Mouse (Mus musculus) hindbrain, embryonic 10.5 days (tissue): ENCODE results near the gene Notum. TPM values are rescaled to one million over a fixed set of nuclear protein-coding genes. Genes with fewer than 3 reads are reported as not detected.

Experiments
- DNase-seq: peaks from one replicate; pipeline ENCODE4 v3.0.0-alpha.2; 2017; ENCODE audit warnings: low spot score
- H3K27ac ChIP-seq: fragments of 300-500 bp; sonication (generic); 2 replicates; pipeline ENCODE4 v1.5.1; 2016; ENCODE audit warnings: mild to moderate bottlenecking, moderate library complexity
- H3K27me3 ChIP-seq: fragments of 300-500 bp; sonication (generic); 2 replicates; pipeline ENCODE4 v1.6.1; 2016; ENCODE audit warnings: mild to moderate bottlenecking; ENCODE audit not compliant: poor library complexity, insufficient read depth, severe bottlenecking
- H3K36me3 ChIP-seq: fragments of 300-500 bp; sonication (generic); 2 replicates; pipeline ENCODE4 v1.6.1; 2016; ENCODE audit warnings: mild to moderate bottlenecking, moderate library complexity
- H3K4me1 ChIP-seq: fragments of 300-500 bp; sonication (generic); replicated peaks from 2 replicates; pipeline ENCODE4 v1.6.1; 2016; ENCODE audit warnings: mild to moderate bottlenecking
- H3K4me3 ChIP-seq: fragments of 300-500 bp; sonication (generic); 2 replicates; pipeline ENCODE4 v1.5.1; 2016; ENCODE audit warnings: mild to moderate bottlenecking, moderate library complexity
- H3K9me3 ChIP-seq: fragments of 300-500 bp; sonication (generic); 2 replicates; pipeline ENCODE4 v1.6.1; 2016; ENCODE audit warnings: mild to moderate bottlenecking, moderate library complexity
- WGBS: fragments of 180-500 bp; shearing (Covaris S2); methylation state at CpG from one replicate; pipeline ENCODE4 v1.1.7; 2016; 5-methylcytosine and 5-hydroxymethylcytosine counted together
- polyA plus RNA-seq: library from polyadenylated mRNA; unstranded; fragments of >200 nt; fragmentation: Nextera tagmentation; extraction: Ambion mirVana; gene quantifications from 2 replicates; pipeline ENCODE4 v1.2.1, GENCODE M21; 2016

The Notum gene
- polyA plus RNA-seq, 1 experiment from 2014 or later: 2.3 TPM

DNA sequence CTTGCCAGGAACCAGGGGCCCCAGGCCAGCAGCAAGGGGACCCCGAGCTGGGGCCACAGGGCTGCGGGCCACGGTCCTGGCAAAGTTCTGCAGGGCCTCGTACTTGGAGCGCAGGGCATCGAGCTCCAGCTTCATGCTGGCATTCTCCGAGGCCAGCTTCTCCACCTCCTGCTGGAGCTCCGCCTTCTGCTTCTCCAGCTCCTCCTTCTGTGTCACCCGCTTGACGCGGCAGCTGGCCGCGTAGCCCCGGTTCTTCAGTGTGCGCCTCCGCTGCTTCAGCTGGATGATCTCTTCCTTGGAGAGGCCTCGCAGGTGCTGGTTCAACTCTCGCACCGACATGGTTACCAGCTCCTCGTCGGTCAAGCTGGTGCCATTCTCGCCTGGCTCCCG lies 31.6 kb downstream of the Notum start:
- 75% methylated on average over 23 of the region's 23 CpGs for WGBS
- Histone ChIP-seq H3K27ac (peak overlapping the region; percentile 76), H3K27me3 (no peaks in the 10 kb centered on the region), H3K36me3 (peaks cover 41% of the 10 kb centered on the region), H3K9me3 (no peaks in the 10 kb centered on the region), H3K4me1 (peaks cover 62% of the 10 kb centered on the region), H3K4me3 (peak overlapping the region; percentile 96)
- no peak for DNase-seq

DNA sequence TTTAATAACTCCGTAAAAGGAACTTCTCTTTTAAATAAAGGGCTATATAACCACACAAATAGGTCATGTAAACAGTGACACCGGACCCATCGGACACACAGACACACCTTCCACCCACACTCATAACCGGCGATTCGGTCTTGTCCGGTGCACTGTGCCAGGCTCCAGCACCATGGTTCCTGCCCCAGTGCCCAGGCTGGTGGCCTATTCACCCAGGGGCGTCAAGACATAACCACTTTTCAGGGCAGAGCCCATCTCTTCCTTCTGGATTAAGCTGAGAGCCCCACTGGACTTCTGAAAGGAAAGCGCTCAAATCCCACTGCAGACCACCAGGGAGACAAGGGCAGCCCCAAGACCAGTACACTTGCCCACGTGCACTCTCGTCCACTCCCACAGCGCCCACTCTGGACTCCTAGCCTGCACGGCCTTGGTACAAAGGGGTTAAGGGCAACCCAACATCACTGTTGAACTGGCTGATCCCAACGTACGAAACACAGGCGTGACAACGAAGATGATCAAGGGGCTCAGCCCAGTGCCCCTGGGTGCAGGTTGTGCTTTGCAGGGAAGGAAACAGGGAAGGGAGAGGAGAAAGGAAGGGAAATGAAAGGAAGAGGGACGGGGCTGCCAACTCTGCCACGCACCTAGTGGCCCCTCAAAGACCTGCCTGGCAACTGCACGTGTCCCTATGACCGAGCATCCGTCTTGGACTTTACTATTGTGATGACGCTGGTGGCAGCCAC lies 32.2 kb downstream of the Notum start:
- DNase-seq: no peak
- H3K9me3 ChIP-seq: no peaks in the 10 kb centered on the region
- no peaks in the 10 kb centered on the region for H3K27me3 ChIP-seq
- H3K4me3 ChIP-seq: peak overlapping the region; percentile 96; the same call in 1 of the 2 replicates
- H3K4me1 ChIP-seq: peaks cover 63% of the 10 kb centered on the region
- H3K27ac ChIP-seq: peak overlapping the region; percentile 76; the same call in 1 of the 2 replicates
- 96% methylated on average over 23 of the region's 23 CpGs for WGBS
- peaks cover 41% of the 10 kb centered on the region for H3K36me3 ChIP-seq

DNA sequence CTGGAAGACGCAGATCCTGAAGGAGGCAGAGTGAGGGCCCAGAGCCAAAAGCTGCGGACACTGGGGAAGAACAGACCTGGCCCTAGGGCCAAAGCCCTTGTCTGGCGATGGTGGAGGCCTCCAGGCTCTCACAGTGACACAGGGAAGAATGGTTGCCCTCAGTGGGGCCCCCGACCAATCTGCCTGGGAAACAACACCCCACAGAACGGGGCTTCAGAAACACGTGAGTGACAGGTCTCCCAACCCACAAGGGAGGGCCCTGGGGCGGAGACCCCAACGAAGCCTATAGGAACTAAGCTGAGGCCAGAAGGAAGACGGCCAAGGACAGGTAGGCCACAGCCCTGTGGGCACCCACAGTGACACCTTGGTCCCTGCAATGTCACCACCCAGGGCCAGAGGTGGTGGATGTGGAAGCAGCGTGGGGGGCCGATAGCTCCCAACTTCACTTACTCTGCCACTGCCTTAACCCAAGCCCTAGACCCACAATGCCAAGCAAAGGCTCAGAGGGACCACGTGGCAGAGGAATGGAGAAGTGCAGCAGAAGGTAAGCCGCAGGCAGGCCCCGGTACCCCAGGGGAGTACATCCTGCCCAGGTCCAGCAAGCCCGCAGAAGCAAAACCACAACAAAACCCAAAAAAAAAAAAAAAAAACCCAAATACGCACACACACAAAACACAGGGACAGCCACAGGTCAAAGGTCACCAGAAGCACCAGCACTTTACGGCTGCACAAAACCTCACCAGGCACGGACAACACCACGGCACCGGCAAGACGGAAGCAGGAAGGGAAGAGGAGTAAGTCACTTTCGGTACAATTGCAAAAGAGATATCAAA lies 33.3 kb downstream of the Notum start:
- Histone ChIP-seq H3K9me3 (no peaks in the 10 kb centered on the region), H3K27ac (no peak overlapping the region), H3K4me1 (peaks cover 66% of the 10 kb centered on the region), H3K27me3 (no peaks in the 10 kb centered on the region), H3K4me3 (0 out of 2 replicates have a peak overlapping the region, but pooled peaks have one; percentile 6), H3K36me3 (peaks cover 49% of the 10 kb centered on the region)
- DNase-seq: no peak
- 81% methylated on average over 22 of the region's 22 CpGs for WGBS

GRCm38 (mm10) chr11:120626785-120627467 lies 34.0 kb downstream of the Notum start:
- Histone ChIP-seq H3K4me3 (0 out of 2 replicates have a peak overlapping the region, but pooled peaks have one; percentile 16), H3K9me3 (no peaks in the 10 kb centered on the region), H3K27ac (no peak overlapping the region), H3K4me1 (peaks cover 58% of the 10 kb centered on the region), H3K36me3 (peaks cover 56% of the 10 kb centered on the region), H3K27me3 (no peaks in the 10 kb centered on the region)
- WGBS: 93% methylated on average over 11 of the region's 11 CpGs
- no peak for DNase-seq

DNA sequence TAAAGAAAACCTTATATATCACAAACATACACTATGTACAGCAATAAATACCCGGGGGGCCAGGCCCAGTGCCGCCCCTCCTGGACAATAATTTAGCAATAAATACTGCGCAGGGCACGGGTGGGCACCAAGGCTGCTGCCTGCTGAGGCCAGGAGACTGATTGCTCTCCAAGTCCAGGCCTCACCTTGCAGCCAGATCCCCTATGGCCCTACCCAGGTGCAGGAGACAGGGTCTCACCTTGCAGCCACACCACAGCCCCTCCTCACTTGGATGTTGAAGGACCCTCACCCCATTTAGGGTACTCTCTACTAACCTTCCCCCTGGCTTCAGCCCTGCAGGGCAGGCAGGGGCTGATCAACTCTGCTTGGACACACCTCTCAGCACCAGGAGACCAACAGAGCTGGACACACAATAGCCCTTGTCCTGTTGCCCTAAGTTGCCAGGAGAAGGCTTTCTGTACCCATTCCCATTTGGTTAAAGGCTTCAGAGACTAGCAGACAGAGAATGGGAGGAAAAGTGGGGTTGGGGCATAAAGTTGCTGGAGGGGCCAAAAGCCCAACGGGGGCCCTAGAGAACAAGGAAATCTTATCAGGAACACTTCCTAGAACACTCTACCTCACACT lies 35.7 kb downstream of the Notum start, which contains the start of gene Sirt7:
Gene Sirt7 (minus strand): TSS at position 89 of the 624 bp plus-strand sequence.
- Histone ChIP-seq H3K4me1 (peaks cover 42% of the 10 kb centered on the region), H3K36me3 (peaks cover 72% of the 10 kb centered on the region), H3K4me3 (peak within 1 kb of the TSS; percentile 93), H3K27me3 (no peaks in the 10 kb centered on the region), H3K9me3 (no peaks in the 10 kb centered on the region), H3K27ac (peak within 1 kb of the TSS; percentile 88)
- DNase-seq: no peak
- WGBS: 22% methylated on average over 5 of the region's 5 CpGs

- Histone ChIP-seq H3K27me3 (no peaks in the 10 kb centered on the region), H3K9me3 (no peaks in the 10 kb centered on the region), H3K36me3 (peaks cover 72% of the 10 kb centered on the region), H3K27ac (peak overlapping the region; percentile 88), H3K4me3 (peak overlapping the region; percentile 93), H3K4me1 (peaks cover 36% of the 10 kb centered on the region)
- DNase-seq: peak; percentile 87
- WGBS: under 1% methylated on average over 53 of the region's 53 CpGs
Observed at GRCm38 (mm10) chr11:120624680-120625111, 36.3 kb downstream of the Notum start.

DNA sequence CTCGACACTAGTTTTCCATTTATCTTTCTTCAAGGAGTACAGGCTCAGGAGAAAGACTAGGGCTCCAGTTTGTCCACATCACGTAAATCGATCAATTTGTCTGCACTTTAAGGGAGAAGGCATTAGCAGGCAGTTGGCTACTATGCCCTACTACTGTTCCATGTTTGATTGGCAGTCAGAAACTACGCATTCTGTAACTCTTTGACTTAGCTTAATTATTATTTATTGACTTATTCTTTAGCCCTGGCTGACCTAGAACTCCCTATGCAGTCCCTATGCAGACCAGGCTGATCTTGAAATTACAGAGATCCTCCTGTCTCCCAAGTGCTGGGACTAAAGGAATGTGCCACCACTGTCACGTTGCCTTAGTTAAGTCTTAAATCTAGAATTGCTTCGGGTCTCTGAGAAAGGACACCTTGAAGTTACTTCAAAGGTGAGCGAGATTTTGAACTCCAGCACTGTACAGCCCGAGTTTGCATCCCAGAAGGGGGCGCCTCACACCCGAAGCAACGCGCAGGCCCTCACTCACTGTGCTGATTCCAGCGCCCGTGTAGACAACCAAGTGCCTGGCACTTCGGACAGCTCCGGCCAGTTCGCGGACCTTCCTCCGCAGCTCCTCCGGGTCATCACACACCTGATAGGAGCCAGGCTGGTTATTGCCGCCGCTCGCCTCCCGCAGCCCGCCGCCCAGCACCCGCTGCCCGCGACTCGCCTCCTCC lies 36.9 kb downstream of the Notum start:
- Histone ChIP-seq H3K9me3 (no peaks in the 10 kb centered on the region), H3K27me3 (no peaks in the 10 kb centered on the region), H3K36me3 (peaks cover 72% of the 10 kb centered on the region), H3K4me1 (peaks cover 30% of the 10 kb centered on the region), H3K27ac (peak overlapping the region; percentile 88), H3K4me3 (peak overlapping the region; percentile 93)
- 13% methylated on average over 30 of the region's 30 CpGs for WGBS
- DNase-seq: peak; percentile 64

DNA sequence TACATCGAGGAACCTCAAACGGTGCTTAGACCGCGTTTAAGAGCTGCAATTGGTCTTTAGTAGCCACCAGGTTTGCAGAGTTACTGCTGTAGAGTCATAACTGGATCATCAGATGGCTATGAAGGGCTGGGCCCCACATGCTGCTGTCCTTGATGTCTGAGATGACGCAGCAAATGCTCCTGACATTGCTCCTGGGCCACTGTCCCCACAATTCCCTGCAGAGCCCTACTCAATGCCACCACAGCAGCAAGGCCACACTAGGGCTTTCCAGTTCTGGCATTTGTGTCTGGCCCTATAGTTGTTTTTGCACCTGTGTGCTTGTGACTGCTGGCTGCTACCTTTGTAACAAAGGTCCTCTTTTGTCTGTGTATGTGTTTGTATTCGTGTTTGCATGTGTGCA lies 38.2 kb downstream of the Notum start:
- peaks cover 33% of the 10 kb centered on the region for H3K4me1 ChIP-seq
- H3K4me3 ChIP-seq: no peak overlapping the region
- 90% methylated on average over 6 of the region's 6 CpGs for WGBS
- H3K9me3 ChIP-seq: no peaks in the 10 kb centered on the region
- H3K27ac ChIP-seq: no peak overlapping the region
- H3K36me3 ChIP-seq: peaks cover 74% of the 10 kb centered on the region
- DNase-seq: no peak
- no peaks in the 10 kb centered on the region for H3K27me3 ChIP-seq

DNA sequence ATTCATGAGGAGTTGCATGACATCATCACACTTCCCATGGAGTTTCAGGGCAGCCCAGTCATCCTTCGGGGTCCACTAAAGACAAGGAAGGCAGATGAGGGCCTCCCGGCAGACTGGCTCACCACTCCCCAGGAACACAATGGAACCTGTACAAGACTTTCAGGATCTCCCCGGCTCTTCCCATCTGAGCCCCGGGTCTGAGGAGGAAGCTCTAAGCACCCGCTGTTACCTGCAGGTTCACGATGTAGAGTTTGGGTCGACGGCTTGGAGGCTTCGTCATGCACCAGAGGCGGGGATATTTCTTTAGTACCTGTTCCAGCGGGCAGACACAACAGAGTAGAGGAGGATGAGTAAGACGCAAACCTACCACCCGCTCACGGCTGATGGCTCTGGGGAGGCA lies 40.8 kb downstream of the Notum start:
- DNase-seq: no peak
- H3K4me3 ChIP-seq: no peak overlapping the region
- H3K4me1 ChIP-seq: peaks cover 46% of the 10 kb centered on the region
- H3K27ac ChIP-seq: no peak overlapping the region
- 95% methylated on average over 14 of the region's 14 CpGs for WGBS
- H3K9me3 ChIP-seq: no peaks in the 10 kb centered on the region
- no peaks in the 10 kb centered on the region for H3K27me3 ChIP-seq
- peaks cover 66% of the 10 kb centered on the region for H3K36me3 ChIP-seq

- WGBS: 94% methylated on average over 25 of the region's 25 CpGs
- peaks cover 77% of the 10 kb centered on the region for H3K36me3 ChIP-seq
- no peaks in the 10 kb centered on the region for H3K9me3 ChIP-seq
- H3K4me1 ChIP-seq: peaks cover 42% of the 10 kb centered on the region
- no peaks in the 10 kb centered on the region for H3K27me3 ChIP-seq
- H3K27ac ChIP-seq: peak overlapping the region; percentile 89
- DNase-seq: no peak
- H3K4me3 ChIP-seq: peak overlapping the region; percentile 23; the same call in 1 of the 2 replicates
Observed at GRCm38 (mm10) chr11:120618619-120619535, 42.1 kb downstream of the Notum start.

DNA sequence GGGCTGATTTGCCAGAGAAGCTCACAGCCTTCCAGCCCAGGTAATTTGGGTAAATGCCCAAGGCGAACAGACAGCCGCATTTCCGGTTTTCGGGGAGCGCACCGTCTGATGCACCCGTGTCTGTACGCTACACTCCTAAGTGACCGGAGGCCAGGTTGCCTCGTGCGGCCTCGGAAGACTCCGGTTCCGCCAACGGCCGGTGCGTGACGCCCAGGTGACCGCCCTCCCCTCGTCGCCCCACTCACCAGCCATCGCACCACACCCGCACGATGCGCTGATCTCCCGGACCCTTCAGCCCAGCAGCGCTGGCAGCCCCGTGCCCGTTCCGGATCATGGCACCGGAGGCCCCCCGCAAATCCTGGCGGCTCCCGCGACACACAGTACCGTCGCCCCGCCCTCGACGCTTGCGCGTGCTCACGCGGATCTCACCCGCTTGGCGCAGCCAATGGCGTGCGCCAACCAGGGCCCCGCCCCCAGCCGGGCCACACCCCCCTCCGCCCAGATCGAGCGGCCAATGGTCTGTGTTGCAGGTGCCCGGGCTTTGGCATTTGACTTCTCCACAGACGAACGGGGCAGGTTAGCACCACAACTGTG lies 43.4 kb downstream of the Notum start, which contains the start of gene Pcyt2:
Gene Pcyt2 (minus strand): TSS at position 418 of the 594 bp plus-strand sequence.
- WGBS: under 1% methylated on average over 56 of the region's 56 CpGs
- peak; percentile 91 for DNase-seq
- H3K27me3 ChIP-seq: no peaks in the 10 kb centered on the region
- H3K4me3 ChIP-seq: peak within 1 kb of the TSS; percentile 79
- H3K36me3 ChIP-seq: peaks cover 81% of the 10 kb centered on the region
- H3K27ac ChIP-seq: peak within 1 kb of the TSS; percentile 89
- H3K9me3 ChIP-seq: no peaks in the 10 kb centered on the region
- H3K4me1 ChIP-seq: peaks cover 38% of the 10 kb centered on the region
